Mouse (Mus musculus) layer of hippocampus, adult 9-11 months (tissue): Measurements from ENCODE around the gene Adora3.
A peak's percentile ranks its signal among the peaks of the same experiment; 100 is the strongest.

ENCODE experiments used
- DNase-seq: peaks from one replicate; pipeline ENCODE4 v3.0.0; 2022

Adora3 gene

GRCm38 (mm10) chr3:105877252-105877803, 6.7 kb downstream of the Adora3 start:
- DNase-seq = no peak

GRCm38 (mm10) chr3:105877919-105878318, 7.3 kb downstream of the Adora3 start:
- DNase-seq = no peak

- no peak for DNase-seq
Observed at GRCm38 (mm10) chr3:105878751-105879150, 8.1 kb downstream of the Adora3 start.

GRCm38 (mm10) chr3:105880419-105880818, 9.8 kb downstream of the Adora3 start:
- DNase-seq = no peak

GRCm38 (mm10) chr3:105882105-105882504, 11.4 kb downstream of the Adora3 start:
- DNase-seq = no peak

GRCm38 (mm10) chr3:105883111-105883510, 12.5 kb downstream of the Adora3 start:
- DNase-seq = no peak

- DNase-seq = no peak
Observed at GRCm38 (mm10) chr3:105888961-105889360, 18.3 kb downstream of the Adora3 start.

GRCm38 (mm10) chr3:105890220-105890619, 19.6 kb downstream of the Adora3 start:
- no peak for DNase-seq

GRCm38 (mm10) chr3:105891141-105891540, 20.5 kb downstream of the Adora3 start:
- DNase-seq = no peak

GRCm38 (mm10) chr3:105891760-105892571, 21.3 kb downstream of the Adora3 start:
- peak; percentile 78 for DNase-seq

GRCm38 (mm10) chr3:105892572-105893495, 22.2 kb downstream of the Adora3 start:
- no peak for DNase-seq

GRCm38 (mm10) chr3:105893941-105894391, 23.3 kb downstream of the Adora3 start:
- peak; percentile 84 for DNase-seq

GRCm38 (mm10) chr3:105894601-105895592, 24.2 kb downstream of the Adora3 start:
- DNase-seq = peak; percentile 83

GRCm38 (mm10) chr3:105896811-105897210, 26.2 kb downstream of the Adora3 start:
- no peak for DNase-seq

- peak; percentile 84 for DNase-seq
Observed at GRCm38 (mm10) chr3:105898325-105898724, 27.7 kb downstream of the Adora3 start.

GRCm38 (mm10) chr3:105898861-105899260, 28.2 kb downstream of the Adora3 start:
- DNase-seq = no peak

- peak; percentile 71 for DNase-seq
Observed at GRCm38 (mm10) chr3:105899394-105900147, 28.9 kb downstream of the Adora3 start.

GRCm38 (mm10) chr3:105900266-105900665, 29.6 kb downstream of the Adora3 start:
- no peak for DNase-seq

GRCm38 (mm10) chr3:105900716-105901115, 30.1 kb downstream of the Adora3 start:
- peak; percentile 63 for DNase-seq

GRCm38 (mm10) chr3:105901468-105901867, 30.8 kb downstream of the Adora3 start:
- DNase-seq = no peak

- no peak for DNase-seq
Observed at GRCm38 (mm10) chr3:105904213-105904612, 33.6 kb downstream of the Adora3 start.
